Mouse (Mus musculus) intestine, postnatal 0 days (tissue): ENCODE results near the gene Tbc1d32. TPM values are rescaled to one million over a fixed set of nuclear protein-coding genes. Genes with fewer than 3 reads are reported as not detected.
"Not testable (repeated sequence)": the region's sequence is repeated elsewhere in the genome, so short reads cannot be mapped to it uniquely, and the experiment has no call there.

ENCODE experiments used
- ATAC-seq: fragments of 200-750 bp; cut with Nextera tagmentation; 2 replicates; pipeline ENCODE4 v1.8.0; 2017; ENCODE audit warnings: mild to moderate bottlenecking, moderate TSS enrichment, moderate library complexity
- H3K27ac ChIP-seq: fragments of 300-500 bp; sonication (generic); 2 replicates; pipeline ENCODE4 v1.5.1; 2014; ENCODE audit warnings: mild to moderate bottlenecking, low read depth, low read length, moderate library complexity
- H3K27me3 ChIP-seq: fragments of 300-500 bp; sonication (generic); replicated peaks from 2 replicates; pipeline ENCODE4 v1.6.1; 2014; ENCODE audit warnings: low read length, mixed read lengths; ENCODE audit not compliant: control insufficient read depth, insufficient read depth
- H3K36me3 ChIP-seq: fragments of 300-500 bp; sonication (generic); 2 replicates; pipeline ENCODE4 v1.6.1; 2014; ENCODE audit warnings: mild to moderate bottlenecking, moderate library complexity; ENCODE audit not compliant: control insufficient read depth, insufficient read depth
- H3K4me1 ChIP-seq: fragments of 300-500 bp; sonication (generic); replicated peaks from 2 replicates; pipeline ENCODE4 v1.6.1; 2014; ENCODE audit warnings: antibody characterized with exemption, low read length, mixed read lengths; ENCODE audit not compliant: control insufficient read depth, insufficient read depth
- H3K4me2 ChIP-seq: fragments of 300-500 bp; sonication (generic); replicated peaks from 2 replicates; pipeline ENCODE4 v1.6.1; 2014; ENCODE audit warnings: low read depth, mild to moderate bottlenecking, moderate library complexity
- H3K4me3 ChIP-seq: fragments of 300-500 bp; sonication (generic); 2 replicates; pipeline ENCODE4 v1.5.1; 2014; ENCODE audit warnings: low read depth, low read length
- H3K9ac ChIP-seq: fragments of 300-500 bp; sonication (generic); 2 replicates; pipeline ENCODE4 v1.6.1; 2014; ENCODE audit warnings: mild to moderate bottlenecking, low read depth, low read length
- H3K9me3 ChIP-seq: fragments of 300-500 bp; sonication (generic); 2 replicates; pipeline ENCODE4 v1.6.1; 2016; ENCODE audit warnings: mixed run types; ENCODE audit not compliant: control insufficient read depth
- CTCF ChIP-seq: sonication (generic); IDR thresholded peaks from 2 replicates; pipeline ENCODE4 v1.5.1; 2016; ENCODE audit warnings: low read depth, mild to moderate bottlenecking, control low read depth, antibody characterized with exemption, moderate library complexity
- WGBS: fragments of 180-500 bp; shearing (Covaris S2); extraction: QIAGEN DNeasy Blood & Tissue Kit; methylation state at CpG from one replicate; pipeline ENCODE4 v1.1.7; 2014; 5-methylcytosine and 5-hydroxymethylcytosine counted together
- polyA plus RNA-seq: library from polyadenylated mRNA; unstranded; fragments of >200 nt; fragmentation: Nextera tagmentation; extraction: Ambion mirVana; gene quantifications from 2 replicates; pipeline ENCODE4 v1.2.1, GENCODE M21; 2015

Tbc1d32 gene
- polyA plus RNA-seq, 1 experiment from 2014 or later: 1.4 TPM

DNA sequence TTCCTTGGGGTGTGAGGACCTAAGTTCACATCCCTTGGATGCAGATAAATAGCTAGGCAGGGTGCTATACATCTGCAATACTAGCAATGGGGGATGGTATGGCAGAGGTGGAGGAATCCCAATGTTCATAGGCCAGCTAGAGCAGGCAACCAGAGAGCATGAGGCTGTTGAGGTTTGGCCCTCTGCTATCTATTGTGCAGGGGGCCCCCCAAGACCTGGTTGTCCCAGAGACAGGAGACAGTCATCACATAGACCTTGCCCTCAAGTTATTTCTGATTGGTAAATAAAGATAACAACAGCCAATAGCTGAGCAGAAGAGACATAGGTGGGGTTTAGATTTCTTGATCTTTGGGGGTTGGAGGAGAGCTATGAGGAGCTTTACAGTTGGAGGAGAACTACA is 28.6 kb downstream of the Tbc1d32 start:
- Histone ChIP-seq H3K9me3 (no peaks in the 10 kb centered on the region), H3K9ac (no peak overlapping the region), H3K4me1 (no peaks in the 10 kb centered on the region), H3K36me3 (no peaks in the 10 kb centered on the region), H3K27me3 (no peaks in the 10 kb centered on the region), H3K4me2 (no peak overlapping the region), H3K4me3 (no peak overlapping the region), H3K27ac (no peak overlapping the region)
- ATAC-seq: no peak
- TF ChIP-seq CTCF: no peak

DNA sequence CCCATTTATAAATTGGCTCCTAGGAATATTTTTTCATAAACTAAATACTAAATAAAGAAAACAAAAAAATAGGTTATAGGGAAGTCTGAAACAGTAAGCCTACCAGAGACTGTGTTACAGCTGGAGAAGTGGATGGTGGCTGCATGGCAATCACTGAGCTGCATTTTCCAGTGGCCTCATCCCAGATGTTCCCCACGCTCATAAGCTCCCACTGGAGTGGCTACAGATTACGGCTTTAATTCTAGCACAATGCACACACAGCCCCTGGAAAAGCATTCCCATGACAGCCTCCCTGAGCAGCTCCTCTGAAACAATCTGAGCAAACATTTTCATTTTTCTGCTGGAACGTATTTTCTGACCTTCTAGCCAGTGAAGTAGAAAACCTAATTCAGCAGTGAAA is 29.8 kb downstream of the Tbc1d32 start:
- Histone ChIP-seq H3K4me1 (no peaks in the 10 kb centered on the region), H3K36me3 (no peaks in the 10 kb centered on the region), H3K27ac (no peak overlapping the region), H3K9ac (no peak overlapping the region), H3K27me3 (no peaks in the 10 kb centered on the region), H3K9me3 (no peaks in the 10 kb centered on the region), H3K4me2 (no peak overlapping the region), H3K4me3 (no peak overlapping the region)
- ATAC-seq: no peak
- TF ChIP-seq CTCF: no peak
- WGBS: 94% methylated on average over 3 of the region's 3 CpGs

- no peak overlapping the region for H3K4me3 ChIP-seq
- H3K4me2 ChIP-seq: no peak overlapping the region
- H3K36me3 ChIP-seq: no peaks in the 10 kb centered on the region
- 88% methylated on average over 7 of the region's 7 CpGs for WGBS
- no peaks in the 10 kb centered on the region for H3K4me1 ChIP-seq
- no peak for ATAC-seq
- no peak overlapping the region for H3K9ac ChIP-seq
- TF ChIP-seq CTCF: no peak
- no peaks in the 10 kb centered on the region for H3K27me3 ChIP-seq
- H3K9me3 ChIP-seq: no peaks in the 10 kb centered on the region
- H3K27ac ChIP-seq: no peak overlapping the region
These were observed 34.2 kb downstream of the Tbc1d32 start for GRCm38 (mm10) chr10:56194310-56194709.

- H3K27me3 ChIP-seq: no peaks in the 10 kb centered on the region
These were observed 46.8 kb downstream of the Tbc1d32 start for GRCm38 (mm10) chr10:56181727-56182126.

GRCm38 (mm10) chr10:56173184-56173583 is 55.3 kb downstream of the Tbc1d32 start:
- no peak overlapping the region for H3K9ac ChIP-seq
- no peak for TF ChIP-seq CTCF
- no peak for ATAC-seq
- no peaks in the 10 kb centered on the region for H3K9me3 ChIP-seq
- H3K4me1 ChIP-seq: no peaks in the 10 kb centered on the region
- H3K4me3 ChIP-seq: no peak overlapping the region
- H3K4me2 ChIP-seq: no peak overlapping the region
- H3K27ac ChIP-seq: no peak overlapping the region
- WGBS: 71% methylated on average over 5 of the region's 5 CpGs
- no peaks in the 10 kb centered on the region for H3K27me3 ChIP-seq
- peaks cover 6% of the 10 kb centered on the region; the same call in 1 of the 2 replicates for H3K36me3 ChIP-seq

More at GRCm38 (mm10) chr10:56181727-56182126, 46.8 kb downstream of the Tbc1d32 start:
- H3K4me1 ChIP-seq: no peaks in the 10 kb centered on the region
- no peaks in the 10 kb centered on the region for H3K9me3 ChIP-seq
- no peak overlapping the region for H3K4me3 ChIP-seq
- no peaks in the 10 kb centered on the region; the same call in 1 of the 2 replicates for H3K36me3 ChIP-seq
- 59% methylated on average over 1 of the region's 1 CpGs for WGBS
- H3K4me2 ChIP-seq: no peak overlapping the region
- TF ChIP-seq CTCF: no peak
- H3K27ac ChIP-seq: no peak overlapping the region
- H3K9ac ChIP-seq: no peak overlapping the region
- ATAC-seq: peak; percentile 79

DNA sequence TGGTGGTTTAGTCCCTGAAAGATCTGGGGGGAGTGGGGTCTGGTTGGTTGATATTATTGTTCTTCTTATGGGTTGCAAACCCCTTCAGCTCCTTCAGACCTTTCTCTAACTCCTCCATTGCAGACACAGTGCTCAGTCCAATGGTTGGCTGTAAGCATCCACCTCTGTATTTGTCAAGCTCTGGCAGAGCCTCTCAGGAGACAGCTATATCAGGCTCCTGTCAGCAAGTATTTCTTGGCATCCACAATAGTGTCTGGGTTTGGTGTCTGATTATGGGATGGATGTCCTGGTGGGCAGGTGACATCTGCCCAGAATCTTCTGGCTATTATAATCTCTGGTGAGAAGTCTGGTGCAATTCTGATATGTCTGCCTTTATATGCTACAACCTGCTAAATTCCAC is 60.8 kb downstream of the Tbc1d32 start:
- not testable (repeated sequence) for H3K36me3 ChIP-seq, H3K4me3 ChIP-seq, H3K4me1 ChIP-seq, ATAC-seq, H3K4me2 ChIP-seq, H3K27ac ChIP-seq, H3K27me3 ChIP-seq, H3K9ac ChIP-seq, H3K9me3 ChIP-seq

- WGBS: 84% methylated on average over 4 of the region's 4 CpGs
- H3K36me3 ChIP-seq: peaks cover 6% of the 10 kb centered on the region; the same call in 1 of the 2 replicates
- no peak overlapping the region for H3K9ac ChIP-seq
- H3K27me3 ChIP-seq: no peaks in the 10 kb centered on the region
- H3K4me3 ChIP-seq: no peak overlapping the region
- no peak for ATAC-seq
- H3K27ac ChIP-seq: no peak overlapping the region
- H3K4me2 ChIP-seq: no peak overlapping the region
- TF ChIP-seq CTCF: no peak
- no peaks in the 10 kb centered on the region for H3K4me1 ChIP-seq
- no peaks in the 10 kb centered on the region for H3K9me3 ChIP-seq
These were observed 62.7 kb downstream of the Tbc1d32 start for GRCm38 (mm10) chr10:56165758-56166157.
